Mouse (Mus musculus) cerebellum, adult 8-10 months (tissue): ENCODE data around the gene Chat.
"Not testable (repeated sequence)": the region's sequence is repeated elsewhere in the genome, so short reads cannot be mapped to it uniquely, and the experiment has no call there.

Experiments
- DNase-seq: peaks from one replicate; pipeline ENCODE4 v3.0.0; 2022

The Chat gene

DNA sequence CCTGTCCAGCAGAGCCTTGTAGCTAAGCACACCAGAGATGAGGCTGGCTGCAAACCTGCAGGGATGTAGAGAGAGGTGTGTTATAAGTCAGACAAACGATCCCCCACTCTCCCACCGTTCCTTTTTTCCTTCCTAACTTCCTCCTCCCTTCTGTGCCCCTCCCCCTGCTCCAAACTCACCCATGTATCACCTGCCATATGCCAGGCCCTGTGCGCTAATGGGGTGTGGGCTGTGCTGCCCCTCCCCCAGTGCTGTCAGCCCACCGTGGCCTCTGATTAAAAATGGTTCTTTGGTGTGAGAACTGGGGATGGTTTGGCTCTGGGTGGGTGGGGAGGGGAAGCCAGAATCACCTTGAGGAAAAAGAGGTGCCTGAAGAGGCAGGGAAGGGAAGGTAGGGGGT, 13.2 kb downstream of the Chat start:
- no peak for DNase-seq

- DNase-seq: no peak
Observed at GRCm38 (mm10) chr14:32446989-32447388, 18.8 kb downstream of the Chat start.

DNA sequence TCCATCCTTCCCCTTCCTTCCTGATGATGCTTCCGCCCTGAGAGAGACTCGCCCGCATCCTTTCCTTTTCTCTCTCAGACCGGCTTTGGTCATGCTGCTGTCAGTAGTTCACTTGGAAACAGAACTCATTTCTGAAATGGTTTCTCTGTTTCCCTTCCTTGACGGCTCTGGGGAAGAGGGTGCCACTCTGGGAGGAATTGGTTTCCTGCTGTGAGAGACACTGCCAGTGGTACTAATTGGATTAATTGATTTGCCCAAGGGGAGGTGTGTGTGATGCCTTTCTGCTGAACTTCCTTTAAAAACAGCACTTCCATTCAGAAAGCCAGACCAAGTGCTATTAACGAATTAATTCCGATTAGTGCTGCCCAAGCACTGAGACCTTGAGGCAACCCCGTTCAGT, 22.3 kb downstream of the Chat start:
- no peak for DNase-seq

GRCm38 (mm10) chr14:32439744-32440143, 26.0 kb downstream of the Chat start:
- DNase-seq: no peak

DNA sequence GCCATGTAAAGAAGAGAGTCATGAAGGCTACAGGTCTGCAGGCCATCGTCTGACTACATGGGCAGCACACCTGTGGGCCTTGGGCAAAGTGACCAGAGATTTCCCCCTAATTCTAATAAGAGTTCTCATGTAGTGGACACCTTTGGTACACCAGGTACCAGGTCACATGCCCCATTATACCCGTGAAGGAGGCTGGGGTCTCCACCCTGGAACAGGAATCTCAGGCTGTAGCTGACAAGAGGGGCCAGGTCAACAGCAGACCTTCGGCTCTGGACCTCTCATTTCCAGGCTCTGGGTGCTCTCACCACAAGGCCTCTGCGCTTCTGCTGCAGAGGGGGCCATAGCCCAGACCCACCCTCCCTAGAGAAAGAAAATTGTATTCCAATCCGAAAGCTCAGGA, 26.5 kb downstream of the Chat start:
- DNase-seq: no peak

DNA sequence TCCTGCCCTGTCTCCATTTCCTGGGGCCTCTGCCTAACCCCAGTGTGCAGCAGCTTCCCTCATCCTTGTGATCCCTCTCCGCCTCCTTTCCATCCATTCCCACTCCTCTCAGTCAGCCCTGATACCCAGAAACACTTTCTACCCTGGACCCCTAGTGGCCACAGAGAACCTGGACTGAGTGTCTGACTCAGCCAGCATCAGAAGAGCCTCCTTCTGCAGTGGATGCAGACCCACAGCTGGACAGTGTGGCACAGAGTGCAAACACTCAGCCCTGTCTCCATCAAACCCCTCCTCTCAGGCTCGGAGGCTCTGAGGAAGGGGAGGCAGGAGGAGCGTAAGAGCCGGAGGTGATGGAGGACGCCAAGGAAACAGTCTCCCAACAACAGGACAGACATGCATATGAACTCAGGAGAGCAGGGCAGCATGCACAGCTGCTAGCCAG, 28.4 kb downstream of the Chat start:
- DNase-seq: no peak

DNA sequence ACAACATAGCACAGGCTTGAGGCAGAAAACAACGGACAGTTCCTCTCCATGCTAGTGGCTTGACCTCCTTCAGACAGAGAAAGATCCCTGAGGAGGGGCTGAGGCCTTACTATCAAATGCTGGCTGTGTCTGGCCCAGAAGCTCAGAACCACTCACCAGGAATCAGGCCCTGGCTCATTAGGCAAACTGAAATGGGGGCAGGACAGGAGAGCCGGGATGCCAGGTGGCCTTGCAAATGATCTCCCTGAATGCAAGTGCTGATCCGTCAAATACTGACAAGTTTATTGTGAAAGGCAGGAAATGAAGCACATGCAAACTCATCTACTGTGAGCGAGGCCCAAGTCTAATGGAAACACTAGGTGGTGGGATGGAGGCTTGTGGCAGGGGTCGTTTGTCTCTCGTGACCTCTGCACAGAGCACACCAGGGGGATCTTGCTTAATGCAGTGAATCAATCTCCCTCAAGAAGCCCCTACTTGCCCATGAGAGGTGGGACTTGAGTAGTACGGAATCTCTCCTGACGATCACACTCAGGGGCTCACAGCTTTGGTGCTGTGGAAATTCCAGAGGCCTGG, 36.7 kb downstream of the Chat start:
- DNase-seq: no peak

- peak; percentile 46 for DNase-seq
Observed at GRCm38 (mm10) chr14:32423946-32424345, 41.8 kb downstream of the Chat start.

GRCm38 (mm10) chr14:32418747-32419146, 47.0 kb downstream of the Chat start:
- no peak for DNase-seq

GRCm38 (mm10) chr14:32412075-32412474, 53.7 kb downstream of the Chat start:
- no peak for DNase-seq

DNA sequence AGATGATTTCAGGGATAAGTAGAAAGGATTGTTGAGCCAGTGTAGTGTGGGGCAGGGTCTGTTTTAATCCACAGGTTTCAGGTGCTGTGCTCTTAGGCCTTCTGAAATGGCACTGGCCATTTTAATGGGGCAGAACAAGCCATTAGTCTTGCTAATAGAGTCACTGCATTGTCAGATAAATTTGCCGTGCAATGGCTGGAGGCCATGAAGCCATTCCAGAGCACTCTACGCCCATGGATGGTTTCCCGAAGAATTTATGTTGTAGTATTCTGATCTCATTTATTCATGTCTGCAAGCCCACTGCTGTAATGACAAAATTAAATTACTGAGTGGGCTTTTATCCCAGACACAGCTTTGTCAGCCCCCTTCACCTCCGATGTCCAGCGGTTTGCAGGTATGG, 55.7 kb downstream of the Chat start:
- DNase-seq: no peak

DNA sequence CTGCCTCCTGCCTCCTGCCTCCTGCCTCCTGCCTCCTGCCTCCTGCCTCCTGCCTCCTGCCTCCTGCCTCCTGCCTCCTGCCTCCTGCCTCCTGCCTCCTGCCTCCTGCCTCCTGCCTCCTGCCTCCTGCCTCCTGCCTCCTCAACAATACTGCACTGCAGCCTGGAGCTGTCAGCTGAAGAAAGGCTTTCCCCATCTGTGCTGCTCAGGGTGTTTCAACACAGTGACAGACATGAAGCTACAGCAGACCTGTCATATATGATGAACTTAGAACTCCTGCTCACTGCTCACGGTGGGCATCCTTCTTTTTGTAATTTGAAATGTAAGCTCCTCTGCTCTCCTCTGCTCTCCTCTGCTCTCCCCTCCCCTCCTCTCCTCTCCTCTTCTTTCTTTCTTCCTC, 60.4 kb downstream of the Chat start:
- not testable (repeated sequence) for DNase-seq

DNA sequence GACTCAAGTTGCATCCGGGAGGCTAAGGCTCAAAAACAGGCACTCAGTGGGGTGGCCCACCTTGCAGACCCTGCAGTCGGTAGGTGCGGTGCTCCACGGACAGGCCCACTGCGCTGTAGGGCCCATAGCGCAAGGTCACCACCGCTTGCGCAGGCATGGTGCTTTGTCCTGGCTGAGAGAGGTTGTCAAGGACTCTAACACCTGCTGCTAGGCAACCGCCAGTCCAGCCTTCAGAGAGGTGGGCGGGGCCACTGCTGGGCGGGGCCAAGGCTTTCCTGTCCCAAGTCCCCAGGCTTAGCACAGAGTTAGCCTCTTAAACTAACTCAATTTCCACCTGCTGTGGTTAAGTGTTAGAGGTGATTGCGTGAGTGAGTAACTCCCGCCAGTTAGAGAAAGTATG, 77.6 kb downstream of the Chat start, which contains the start of gene 1700024G13Rik:
1700024G13Rik (minus strand) TSS at position 196 of the 400 bp plus-strand sequence.
- no peak for DNase-seq

GRCm38 (mm10) chr14:32381619-32382018, 84.2 kb downstream of the Chat start:
- peak; percentile 8 for DNase-seq

DNA sequence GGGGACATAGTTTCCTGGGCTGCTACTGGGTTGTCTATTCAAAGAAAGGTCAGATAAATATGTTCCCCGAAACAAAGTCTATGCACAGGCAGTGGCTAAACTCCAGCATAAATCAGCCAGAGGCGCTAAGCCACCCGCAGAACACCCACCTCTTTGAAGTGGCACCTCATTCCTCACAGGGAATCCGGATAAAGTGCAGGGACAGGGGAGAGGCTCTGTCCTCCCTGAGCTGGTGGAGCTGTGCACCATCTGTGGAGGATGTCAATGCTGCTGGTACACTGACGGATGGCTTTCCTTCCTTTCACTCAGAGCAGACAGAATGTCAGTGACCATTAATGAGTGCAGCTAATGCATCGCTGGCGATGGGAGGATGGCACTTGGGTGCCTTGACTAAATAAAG, 84.7 kb downstream of the Chat start:
- peak; percentile 36 for DNase-seq

GRCm38 (mm10) chr14:32380099-32380480, 85.7 kb downstream of the Chat start:
- no peak for DNase-seq

- no peak for DNase-seq
Observed at GRCm38 (mm10) chr14:32379395-32380098, 86.2 kb downstream of the Chat start.

GRCm38 (mm10) chr14:32372510-32372909, 93.3 kb downstream of the Chat start:
- DNase-seq: no peak

- no peak for DNase-seq
Observed at GRCm38 (mm10) chr14:32369756-32370155, 96.0 kb downstream of the Chat start.

DNA sequence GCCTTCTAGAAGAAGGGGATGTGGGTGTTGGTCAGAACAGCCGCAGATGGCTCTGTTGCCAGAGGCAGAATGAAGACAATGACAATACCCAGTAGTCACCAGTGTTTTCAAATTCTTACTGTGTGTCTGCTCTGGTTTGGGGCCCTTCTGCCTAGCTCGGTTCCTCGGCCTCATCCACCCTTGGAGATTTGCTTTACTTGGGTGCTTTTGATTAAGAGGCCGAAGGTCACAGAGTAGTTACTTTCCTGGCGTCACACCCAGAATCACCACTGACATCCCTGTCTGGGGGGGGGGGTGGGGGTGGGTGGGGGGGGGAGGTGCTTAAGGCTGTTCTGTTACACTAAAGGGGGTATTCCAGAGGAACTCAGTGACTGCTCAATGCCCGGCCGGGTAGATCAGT, 101.4 kb downstream of the Chat start:
- no peak for DNase-seq
